Mouse (Mus musculus) heart, embryonic 10.5 days (tissue): ENCODE data around the gene Vwa5a. TPM values are rescaled to one million over a fixed set of nuclear protein-coding genes. Genes with fewer than 3 reads are reported as not detected.

Experiments
- DNase-seq: peaks from one replicate; pipeline ENCODE4 v3.0.0-alpha.2; 2017; ENCODE audit warnings: low spot score
- H3K27ac ChIP-seq: fragments of 300-500 bp; sonication (generic); 2 replicates; pipeline ENCODE4 v1.5.1; 2016; ENCODE audit warnings: mild to moderate bottlenecking
- H3K27me3 ChIP-seq: fragments of 300-500 bp; sonication (generic); 2 replicates; pipeline ENCODE4 v1.6.1; 2016; ENCODE audit warnings: mild to moderate bottlenecking; ENCODE audit not compliant: poor library complexity, insufficient read depth, severe bottlenecking
- H3K36me3 ChIP-seq: fragments of 300-500 bp; sonication (generic); 2 replicates; pipeline ENCODE4 v1.6.1; 2016; ENCODE audit warnings: mild to moderate bottlenecking, moderate library complexity
- H3K4me1 ChIP-seq: fragments of 300-500 bp; sonication (generic); 2 replicates; pipeline ENCODE4 v1.6.1; 2016; ENCODE audit warnings: mild to moderate bottlenecking
- H3K4me3 ChIP-seq: fragments of 300-500 bp; sonication (generic); 2 replicates; pipeline ENCODE4 v1.5.1; 2016; ENCODE audit warnings: mild to moderate bottlenecking, moderate library complexity
- H3K9me3 ChIP-seq: fragments of 300-500 bp; sonication (generic); 2 replicates; pipeline ENCODE4 v1.6.1; 2016; ENCODE audit warnings: mild to moderate bottlenecking, moderate library complexity
- WGBS: fragments of 180-500 bp; shearing (Covaris S2); methylation state at CpG from one replicate; pipeline ENCODE4 v1.1.7; 2016; 5-methylcytosine and 5-hydroxymethylcytosine counted together
- polyA plus RNA-seq: library from polyadenylated mRNA; unstranded; fragments of >200 nt; fragmentation: Nextera tagmentation; extraction: Ambion mirVana; gene quantifications from 2 replicates; pipeline ENCODE4 v1.2.1, GENCODE M21; 2016

The Vwa5a gene
- polyA plus RNA-seq, result 10.2 and 16.5 TPM in 2 replicates

DNA sequence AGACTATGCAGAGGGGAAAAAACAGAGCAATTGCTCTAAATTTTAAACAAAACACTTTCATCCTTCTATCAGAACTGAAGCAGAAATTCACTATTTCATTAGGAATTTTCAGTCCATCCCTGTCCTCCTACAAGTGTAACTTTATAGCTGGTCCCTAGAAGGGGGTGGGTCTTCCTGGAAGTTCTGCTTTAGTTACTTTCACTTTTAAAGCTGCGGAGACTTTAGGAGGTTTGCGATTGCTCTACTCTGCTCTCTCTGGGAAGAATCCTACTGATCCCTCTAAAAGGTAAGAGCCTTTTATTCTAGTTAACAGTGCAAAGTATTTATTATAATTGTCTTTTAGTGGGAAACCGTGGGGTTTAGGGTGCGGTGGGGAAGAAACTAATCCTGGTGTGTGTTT lies at the start of gene Vwa5a:
Gene Vwa5a, plus strand, starts transcription at position 167 of the 400 bp plus-strand sequence.
- 3% methylated on average over 4 of the region's 4 CpGs for WGBS
- peak within 1 kb of the TSS; percentile 70 for H3K27ac ChIP-seq
- no peaks in the 10 kb centered on the region for H3K9me3 ChIP-seq
- peak within 1 kb of the TSS; percentile 67 for H3K4me3 ChIP-seq
- no peaks in the 10 kb centered on the region for H3K36me3 ChIP-seq
- no peaks in the 10 kb centered on the region for H3K27me3 ChIP-seq
- 0 out of 2 replicates have a peak, but pooled peaks cover 6% of the 10 kb centered on the region for H3K4me1 ChIP-seq
- DNase-seq, result no peak

DNA sequence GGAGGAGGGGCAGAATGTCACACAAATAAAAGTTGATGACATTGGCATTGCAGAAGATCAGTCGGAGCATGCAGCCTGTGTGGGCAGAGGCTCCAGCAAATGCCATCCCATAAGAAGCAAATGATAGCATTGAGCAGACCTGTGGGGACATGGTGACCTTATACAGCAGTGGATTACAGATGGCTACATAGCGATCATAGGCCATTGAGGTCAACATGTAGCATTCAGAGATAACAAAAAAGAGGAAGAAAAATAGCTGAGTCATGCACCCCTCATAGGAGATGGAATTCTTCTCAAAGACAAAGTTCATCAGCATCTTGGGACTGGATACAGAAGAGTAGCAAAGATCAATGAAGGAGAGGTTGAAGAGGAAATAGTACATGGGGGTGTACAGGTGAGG lies 45.2 kb upstream of the Vwa5a start:
- no peak overlapping the region for H3K27ac ChIP-seq
- H3K9me3 ChIP-seq, result no peaks in the 10 kb centered on the region
- WGBS, result 78% methylated on average over 2 of the region's 2 CpGs
- no peaks in the 10 kb centered on the region for H3K36me3 ChIP-seq
- no peak for DNase-seq
- no peaks in the 10 kb centered on the region for H3K27me3 ChIP-seq
- H3K4me1 ChIP-seq, result no peaks in the 10 kb centered on the region
- no peak overlapping the region for H3K4me3 ChIP-seq

DNA sequence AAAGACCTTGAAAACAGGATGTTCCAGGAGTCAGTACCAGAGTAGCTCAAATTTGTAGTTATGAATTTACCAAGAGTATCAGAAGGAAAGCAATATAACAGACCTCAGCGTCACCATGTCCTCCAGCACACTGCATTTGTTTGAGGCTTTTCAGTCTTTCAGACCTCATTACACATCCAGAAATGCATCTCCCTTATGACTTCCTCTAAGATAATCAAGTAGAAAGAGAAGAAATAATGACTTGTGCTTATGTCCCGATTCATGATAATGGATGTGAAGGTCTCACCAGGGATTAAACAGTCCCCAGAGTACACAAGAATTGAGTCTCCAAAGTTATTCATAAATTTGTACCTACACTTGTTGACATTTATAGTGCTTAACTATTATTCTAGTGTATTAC lies 43.6 kb upstream of the Vwa5a start, which contains the start of gene Olfr918:
Gene Olfr918, minus strand, starts transcription at position 101 of the 400 bp plus-strand sequence.
- no peak within 1 kb of the TSS for H3K27ac ChIP-seq
- H3K27me3 ChIP-seq, result no peaks in the 10 kb centered on the region
- H3K36me3 ChIP-seq, result no peaks in the 10 kb centered on the region
- no peak for DNase-seq
- no peak within 1 kb of the TSS for H3K4me3 ChIP-seq
- WGBS, result 75% methylated on average over 2 of the region's 2 CpGs
- H3K9me3 ChIP-seq, result no peaks in the 10 kb centered on the region
- no peaks in the 10 kb centered on the region for H3K4me1 ChIP-seq

DNA sequence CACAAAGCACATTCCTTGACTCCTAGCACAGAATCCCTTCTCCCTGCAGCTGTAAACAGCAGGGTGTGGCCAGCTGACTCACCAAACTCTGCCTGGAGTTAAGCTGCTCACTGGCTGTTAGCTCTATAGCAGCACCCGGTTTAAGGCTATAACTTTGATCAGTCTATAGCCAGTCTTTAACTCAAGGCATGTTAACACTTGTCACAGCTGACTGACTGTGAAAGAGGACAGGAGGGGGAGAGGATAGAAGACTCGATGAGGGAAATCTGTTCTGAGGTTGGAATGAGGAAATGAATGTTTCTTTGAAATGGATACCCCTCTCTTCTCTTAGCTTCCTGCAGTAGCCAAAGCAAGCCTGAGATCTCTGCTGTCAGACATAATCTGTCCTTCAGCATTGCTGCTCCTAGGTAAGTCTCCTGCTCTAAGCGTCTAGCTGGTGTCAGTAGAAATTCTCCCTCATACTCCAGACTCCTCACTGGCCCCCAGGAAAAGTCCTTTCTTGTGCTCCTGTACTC lies 916 bp downstream of the Vwa5a start:
- 4% methylated on average over 3 of the region's 3 CpGs for WGBS
- Histone ChIP-seq H3K27me3 (no peaks in the 10 kb centered on the region), H3K27ac (peak overlapping the region; percentile 70; the same call in 1 of the 2 replicates), H3K36me3 (no peaks in the 10 kb centered on the region; the same call in 1 of the 2 replicates), H3K4me1 (0 out of 2 replicates have a peak, but pooled peaks cover 6% of the 10 kb centered on the region), H3K9me3 (no peaks in the 10 kb centered on the region), H3K4me3 (peak overlapping the region; percentile 67)
- DNase-seq, result no peak

DNA sequence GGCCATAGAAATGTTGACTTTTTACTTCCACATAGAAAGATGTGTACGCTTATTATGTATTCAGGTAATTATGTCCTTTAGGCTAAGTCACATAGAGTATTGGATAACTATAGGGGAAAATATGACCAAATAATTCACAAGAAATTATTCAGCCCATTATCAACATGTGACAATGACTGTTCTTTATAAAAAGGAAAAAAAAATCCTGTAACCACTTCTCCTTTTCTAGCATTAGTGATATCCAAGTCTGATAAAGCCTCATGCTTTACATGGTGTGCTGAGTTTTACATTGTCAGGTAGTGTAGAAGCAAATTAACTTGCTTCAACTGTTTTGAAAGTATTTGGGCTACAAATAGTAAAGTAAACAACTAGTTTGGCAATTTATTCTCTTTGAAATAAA lies 6.0 kb downstream of the Vwa5a start:
- H3K4me3 ChIP-seq, result no peak overlapping the region
- peaks cover 26% of the 10 kb centered on the region for H3K36me3 ChIP-seq
- 90% methylated on average over 1 of the region's 1 CpGs for WGBS
- no peak overlapping the region for H3K27ac ChIP-seq
- no peak for DNase-seq
- H3K27me3 ChIP-seq, result no peaks in the 10 kb centered on the region
- H3K4me1 ChIP-seq, result 0 out of 2 replicates have a peak, but pooled peaks cover 6% of the 10 kb centered on the region
- no peaks in the 10 kb centered on the region for H3K9me3 ChIP-seq

DNA sequence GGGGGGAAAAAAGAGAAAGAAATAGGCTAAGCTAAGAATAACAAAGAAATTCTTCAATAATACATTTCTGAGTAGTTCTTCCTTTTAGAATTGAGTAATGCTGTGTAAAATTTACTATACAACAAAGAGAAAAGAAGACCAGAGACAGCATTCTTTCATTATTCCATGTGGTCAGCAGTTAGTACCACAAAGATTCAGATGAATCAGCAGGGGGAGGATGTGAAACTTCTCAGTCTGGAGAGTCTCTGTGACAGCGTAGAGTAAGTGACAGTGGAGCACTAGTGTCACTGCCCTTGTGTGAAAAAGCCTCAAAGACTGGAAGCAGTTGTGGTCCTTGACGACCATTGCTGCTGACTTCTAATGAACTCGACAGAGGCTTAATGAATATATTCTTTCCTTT lies 10.2 kb downstream of the Vwa5a start:
- Histone ChIP-seq H3K36me3 (peaks cover 29% of the 10 kb centered on the region), H3K4me1 (no peaks in the 10 kb centered on the region), H3K4me3 (no peak overlapping the region), H3K9me3 (no peaks in the 10 kb centered on the region), H3K27ac (no peak overlapping the region), H3K27me3 (no peaks in the 10 kb centered on the region)
- WGBS, result 72% methylated on average over 3 of the region's 3 CpGs
- no peak for DNase-seq

DNA sequence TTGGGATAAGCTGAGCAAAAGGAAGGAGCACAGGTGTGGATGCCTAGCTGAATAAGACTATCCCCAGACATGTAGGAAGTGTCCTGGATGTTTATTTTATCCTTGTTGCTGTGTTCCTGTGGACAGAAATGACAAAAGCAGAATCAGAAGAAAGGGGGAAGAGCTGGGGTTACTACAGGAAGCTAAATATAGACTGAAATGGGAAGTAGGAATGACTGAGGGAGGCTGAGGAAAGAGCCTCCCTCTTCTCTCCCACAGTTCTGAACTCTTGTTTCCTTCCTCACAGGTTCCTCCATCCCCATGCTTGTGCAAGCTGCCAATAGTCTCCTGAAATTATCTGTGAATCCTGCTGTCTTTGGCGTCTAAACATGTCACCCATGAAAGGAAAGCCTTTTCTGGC lies 23.3 kb downstream of the Vwa5a start:
- 76% methylated on average over 1 of the region's 1 CpGs for WGBS

DNA sequence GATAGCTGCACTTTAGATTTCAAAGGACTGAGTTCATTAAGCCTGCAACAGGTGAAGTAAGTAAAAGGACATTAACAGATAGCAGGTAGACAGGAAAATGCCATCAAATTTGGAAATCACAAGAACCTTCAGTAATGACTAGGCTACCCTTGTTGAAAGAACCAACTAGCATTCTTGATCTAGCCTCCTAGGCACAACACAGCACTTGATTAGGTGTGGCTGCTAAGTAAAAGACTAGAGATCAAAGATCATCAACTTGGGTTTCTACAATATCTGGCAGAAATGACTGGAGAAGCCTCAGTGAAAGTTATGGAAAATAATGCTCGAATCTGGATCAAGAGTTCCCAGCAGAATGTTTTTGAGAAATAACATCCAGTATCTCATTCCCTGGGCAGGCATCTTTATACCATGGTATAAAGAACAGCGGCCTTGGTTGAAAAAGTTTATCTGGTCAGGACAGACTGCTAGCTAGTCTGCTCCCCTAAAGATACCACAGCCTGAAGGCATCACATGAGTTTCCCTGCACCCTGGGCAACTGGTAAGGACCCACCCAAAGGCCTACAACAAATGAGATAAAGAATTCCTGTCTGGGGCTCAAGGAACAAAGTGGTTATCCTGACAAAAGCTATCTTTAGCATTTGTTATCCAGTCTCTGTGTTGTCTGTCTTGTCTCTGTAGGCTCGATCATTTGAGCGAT lies 26.7 kb downstream of the Vwa5a start:
- H3K4me3 ChIP-seq, result no peak overlapping the region
- H3K4me1 ChIP-seq, result no peaks in the 10 kb centered on the region
- 0 out of 2 replicates have a peak, but pooled peaks cover 4% of the 10 kb centered on the region for H3K36me3 ChIP-seq
- DNase-seq, result no peak
- WGBS, result 71% methylated on average over 4 of the region's 4 CpGs
- H3K27ac ChIP-seq, result no peak overlapping the region
- H3K27me3 ChIP-seq, result no peaks in the 10 kb centered on the region
- no peaks in the 10 kb centered on the region for H3K9me3 ChIP-seq

More for the DNA sequence above, 23.3 kb downstream of the Vwa5a start:
- H3K36me3 ChIP-seq, result 0 out of 2 replicates have a peak, but pooled peaks cover 4% of the 10 kb centered on the region
- no peaks in the 10 kb centered on the region for H3K27me3 ChIP-seq
- no peaks in the 10 kb centered on the region for H3K9me3 ChIP-seq
- no peak overlapping the region for H3K4me3 ChIP-seq
- H3K4me1 ChIP-seq, result no peaks in the 10 kb centered on the region
- H3K27ac ChIP-seq, result no peak overlapping the region
- no peak for DNase-seq

DNA sequence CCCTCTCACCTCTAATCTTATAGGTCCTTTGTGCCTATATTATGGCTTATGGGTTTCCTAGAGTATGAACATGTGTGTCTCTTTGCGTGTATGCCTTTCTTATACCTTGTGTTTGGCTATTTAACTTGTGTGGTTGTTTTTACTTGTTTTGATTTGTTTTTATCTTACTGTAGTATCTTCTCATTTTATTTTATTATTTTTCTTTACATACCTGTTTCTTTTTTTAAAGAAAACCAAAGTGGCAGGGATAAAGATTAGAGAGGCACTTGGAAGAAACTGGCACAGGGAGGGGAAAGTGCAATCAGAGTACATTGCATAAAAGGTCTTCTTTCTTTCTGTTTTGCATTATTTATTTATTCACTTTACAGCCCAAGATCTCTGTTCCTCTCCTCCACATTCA lies 33.9 kb downstream of the Vwa5a start, which contains the start of gene Olfr920:
Gene Olfr920, plus strand, starts transcription at position 301 of the 400 bp plus-strand sequence.
- no peaks in the 10 kb centered on the region for H3K4me1 ChIP-seq
- 87% methylated on average over 1 of the region's 1 CpGs for WGBS

DNA sequence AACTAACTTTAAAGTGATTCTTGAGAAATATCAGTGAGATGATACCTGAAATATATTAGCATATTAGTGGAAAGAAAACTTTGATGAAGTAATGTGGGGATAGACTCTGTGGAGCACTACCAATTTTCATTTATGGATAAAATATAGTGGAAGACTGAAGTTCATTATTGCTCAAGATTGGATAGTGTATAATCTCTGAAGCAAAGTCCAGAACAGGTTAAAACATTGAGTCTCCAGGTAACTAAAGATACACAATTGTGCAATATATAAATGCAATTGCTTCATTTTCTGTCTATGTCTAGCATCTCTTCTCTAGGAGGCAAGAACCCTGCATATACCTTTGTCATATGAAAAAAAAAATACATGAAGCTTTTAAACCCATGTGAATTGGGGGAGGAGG lies 54.7 kb downstream of the Vwa5a start, which contains the start of gene Olfr921:
Gene Olfr921, plus strand, starts transcription at position 301 of the 400 bp plus-strand sequence.
- Histone ChIP-seq H3K27ac (no peak within 1 kb of the TSS), H3K4me1 (no peaks in the 10 kb centered on the region), H3K9me3 (no peaks in the 10 kb centered on the region), H3K36me3 (no peaks in the 10 kb centered on the region), H3K4me3 (no peak within 1 kb of the TSS), H3K27me3 (no peaks in the 10 kb centered on the region)
- DNase-seq, result no peak

More for the DNA sequence above, 33.9 kb downstream of the Vwa5a start, which contains the start of gene Olfr920:
- no peaks in the 10 kb centered on the region for H3K27me3 ChIP-seq
- no peak within 1 kb of the TSS for H3K4me3 ChIP-seq
- no peak within 1 kb of the TSS for H3K27ac ChIP-seq
- no peak for DNase-seq
- H3K36me3 ChIP-seq, result no peaks in the 10 kb centered on the region
- H3K9me3 ChIP-seq, result no peaks in the 10 kb centered on the region

DNA sequence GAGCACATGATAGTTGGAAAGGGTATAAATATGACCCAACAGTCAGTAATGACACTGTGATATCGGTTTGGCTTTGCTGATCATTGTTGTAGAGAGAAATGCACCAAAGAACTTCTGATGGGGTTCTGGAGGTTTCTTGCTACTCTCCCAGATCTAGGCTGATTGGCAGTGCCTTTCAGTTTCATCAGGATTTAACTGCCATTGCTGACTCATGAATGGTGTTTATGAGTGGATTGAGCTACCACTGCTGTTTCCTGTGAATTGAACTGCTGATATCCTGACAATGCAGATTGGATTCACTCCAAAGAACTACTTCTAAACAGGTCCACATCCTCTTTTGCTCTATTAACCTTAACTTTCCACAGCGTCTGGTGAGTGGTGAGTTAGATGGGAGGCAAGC lies 74.6 kb downstream of the Vwa5a start:
- 82% methylated on average over 2 of the region's 2 CpGs for WGBS
- DNase-seq, result no peak
- no peak overlapping the region for H3K4me3 ChIP-seq

More for the DNA sequence above, 74.6 kb downstream of the Vwa5a start:
- H3K27me3 ChIP-seq, result no peaks in the 10 kb centered on the region
- H3K9me3 ChIP-seq, result no peaks in the 10 kb centered on the region
- no peak overlapping the region for H3K27ac ChIP-seq
- no peaks in the 10 kb centered on the region for H3K4me1 ChIP-seq
- no peaks in the 10 kb centered on the region for H3K36me3 ChIP-seq
